Mouse (Mus musculus): ENCODE measurements at regions not wholly inside any gene's neighbourhood (a gene's known extent, or its start where the extent isn't known, plus 50 kb on each side); places are given as distances from the start of the nearest gene placed in this dataset.

- TF ChIP-seq CTCF (IDR thresholded peaks at IDR 0.05; ENCODE audit: low read depth) (no peak), EP300 (IDR thresholded peaks at IDR 0.05; ENCODE audit: low read depth) (no peak)
These were observed 189.2 kb upstream of the Cxcr4 start for GRCm38 (mm10) chr1:128781311-128781710.

Data from heart, postnatal 0 days (tissue).